ENCODE assay signal across 8 mouse cellular contexts in the genomic region with DNA sequence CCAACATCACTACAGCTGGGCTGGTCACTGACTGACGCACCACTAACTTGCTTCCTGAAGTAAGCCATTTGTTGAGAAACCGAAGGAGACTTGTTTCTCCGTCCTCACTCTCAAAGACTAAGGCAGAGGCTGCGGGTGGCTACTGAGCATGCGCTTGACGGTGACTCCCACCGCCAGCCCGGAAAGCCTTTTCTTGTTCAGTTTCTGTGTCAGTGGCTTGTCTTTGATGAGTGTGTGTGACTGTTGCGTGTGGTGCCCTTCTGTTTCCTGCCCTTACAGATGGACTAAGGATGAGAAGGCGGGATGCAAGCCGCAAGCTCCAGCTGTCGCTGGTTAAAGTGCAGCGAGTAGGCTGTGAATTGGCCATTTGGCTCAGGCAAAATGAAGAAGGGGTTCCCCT. TPM values are rescaled to one million over a fixed set of nuclear protein-coding genes. Genes with fewer than 3 reads are reported as not detected.
DNase-seq lines count a peak whose midpoint lies in the region; ATAC-seq lines count a peak whose summit lies in the region.

No protein-coding gene starts in this region.

- peaks cover 46% of the 10 kb centered on the region for H3K4me1 ChIP-seq in heart, embryonic 10.5 days

- peak; percentile 57 for ATAC-seq in activated CD4-positive, CD25-positive, alpha-beta regulatory T cell, adult 4 months

- H3K9me3 ChIP-seq in heart, embryonic 10.5 days = no peaks in the 10 kb centered on the region

- no peaks in the 10 kb centered on the region for H3K27me3 ChIP-seq in heart, embryonic 10.5 days (ENCODE audit: insufficient read depth, poor library complexity, severe bottlenecking)

- H3K27ac ChIP-seq in heart, embryonic 10.5 days = peak overlapping the region; percentile 49

- DNase-seq in heart, embryonic 10.5 days (ENCODE audit: low spot score) = no peak
- DNase-seq in heart, adult 9 months (ENCODE audit: low spot score in 2 of 2) = no peak
- peak; percentile 32 for DNase-seq in heart, postnatal 4 days
- DNase-seq in layer of hippocampus, postnatal 36 days = peak; percentile 34 to 36
- peak; percentile 81 for DNase-seq in naive thymus-derived CD4-positive, alpha-beta T cell, adult 2 months (ENCODE audit: low read depth)
- DNase-seq in thymus, postnatal 4 days = peak; percentile 83
- no peak for DNase-seq in adipocyte (ENCODE audit: low spot score)

- WGBS in heart, embryonic 10.5 days = 62% methylated on average over 13 of the region's 13 CpGs

- no peaks in the 10 kb centered on the region for H3K36me3 ChIP-seq in heart, embryonic 10.5 days

- H3K4me3 ChIP-seq in heart, embryonic 10.5 days = no peak overlapping the region

RNA-seq across cellular contexts. Expression of gene Itgb6, which starts 5.1 kb away (rescaled TPM):
- 0.34 and 0.46 TPM in 2 replicates for polyA plus RNA-seq in heart, embryonic 10.5 days (2016; fragmentation: Nextera tagmentation; extraction: Ambion mirVana)
- under 1 TPM; 0.09 to 0.31 TPM for polyA plus RNA-seq in activated CD4-positive, CD25-positive, alpha-beta regulatory T cell, adult 4 months (2017; shearing (Covaris generic))
- total RNA-seq in heart, postnatal 4 days (2021) = 1 to 10 TPM; 5.8 to 6.0 TPM
- total RNA-seq in layer of hippocampus, postnatal 36 days (2021) = under 1 TPM in 1 of 2 experiments, not detected in 1; 0.08 TPM

Comparison
In these comparisons a context has a peak if more than half of its experiments do, and no peak if none do; other contexts are left out.
1. DNase-seq: peak in heart, postnatal 4 days (single experiment), layer of hippocampus, postnatal 36 days (2 of 2), naive thymus-derived CD4-positive, alpha-beta T cell, adult 2 months (single experiment) and thymus, postnatal 4 days (single experiment); none in heart, embryonic 10.5 days (single experiment), heart, adult 9 months (0 of 2) and adipocyte (single experiment).
2. RNA of gene Itgb6, which starts 5.1 kb away (total RNA-seq): 5.8 to 6.0 TPM in heart, postnatal 4 days; 0.08 TPM in layer of hippocampus, postnatal 36 days; every median in the first group is over 4 times any median in the second.